Mouse (Mus musculus) liver, adult (tissue): ENCODE data around the gene Boc.

Source experiments
- GATA4 ChIP-seq: IDR thresholded peaks from 2 replicates; pipeline ENCODE4 v1.6.1; 2014; ENCODE audit warnings: mild to moderate bottlenecking, low read length; ENCODE audit not compliant: insufficient replicate concordance

Boc gene

GRCm38 (mm10) chr16:44523595-44523994, 35.1 kb downstream of the Boc start:
- no peak for TF ChIP-seq GATA4

DNA sequence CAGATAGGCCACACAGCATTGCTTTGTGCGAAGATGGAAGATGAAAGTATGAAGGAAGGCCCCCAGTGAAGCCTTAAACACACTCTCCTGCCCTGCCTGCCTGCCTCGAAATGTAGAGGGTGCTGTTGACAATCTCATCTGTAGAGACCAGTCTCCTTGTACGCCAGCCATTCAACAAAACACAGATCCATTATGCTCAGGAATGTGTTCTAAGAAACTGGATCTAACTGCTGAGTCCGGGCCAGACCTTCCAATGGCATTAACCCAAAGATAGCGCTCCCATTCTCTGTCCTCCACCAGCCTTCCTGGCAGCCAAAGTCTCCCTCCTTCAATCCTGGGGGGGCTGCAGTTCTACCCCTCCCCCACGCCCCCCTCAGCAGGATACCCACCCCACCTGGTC, 42.2 kb downstream of the Boc start:
- no peak for TF ChIP-seq GATA4

DNA sequence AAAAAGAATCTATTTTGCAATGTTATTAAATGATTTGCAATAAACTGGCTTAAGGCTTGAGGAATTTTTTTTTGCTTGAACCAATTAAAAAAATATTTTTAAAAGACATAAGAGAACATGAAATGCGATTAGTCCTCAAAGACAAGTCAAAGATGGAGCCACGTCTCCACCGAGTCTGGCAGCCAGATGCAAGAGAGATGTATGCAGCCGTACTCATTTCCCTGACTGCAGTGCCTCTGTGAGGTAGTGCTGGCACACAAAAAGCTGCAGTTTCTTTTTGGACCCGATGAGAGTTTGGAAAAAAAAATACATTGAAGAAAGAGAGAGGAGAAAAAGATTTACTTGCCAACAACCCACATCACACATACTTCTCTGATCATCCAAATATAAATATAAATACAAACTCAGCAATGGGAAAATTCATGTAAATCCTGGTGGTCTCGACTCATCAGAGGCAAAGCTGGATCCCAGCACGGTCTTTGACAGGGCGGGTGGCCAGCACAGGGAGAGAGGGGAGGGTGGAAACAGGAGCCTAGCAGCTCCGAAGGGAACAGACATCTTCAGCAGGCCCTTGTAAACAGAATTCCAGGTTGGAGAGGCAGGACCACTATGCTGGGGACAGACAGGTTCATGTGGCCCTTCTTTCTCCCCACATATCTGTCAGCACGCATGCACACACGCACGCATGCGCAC, 48.0 kb downstream of the Boc start:
- no peak for TF ChIP-seq GATA4

DNA sequence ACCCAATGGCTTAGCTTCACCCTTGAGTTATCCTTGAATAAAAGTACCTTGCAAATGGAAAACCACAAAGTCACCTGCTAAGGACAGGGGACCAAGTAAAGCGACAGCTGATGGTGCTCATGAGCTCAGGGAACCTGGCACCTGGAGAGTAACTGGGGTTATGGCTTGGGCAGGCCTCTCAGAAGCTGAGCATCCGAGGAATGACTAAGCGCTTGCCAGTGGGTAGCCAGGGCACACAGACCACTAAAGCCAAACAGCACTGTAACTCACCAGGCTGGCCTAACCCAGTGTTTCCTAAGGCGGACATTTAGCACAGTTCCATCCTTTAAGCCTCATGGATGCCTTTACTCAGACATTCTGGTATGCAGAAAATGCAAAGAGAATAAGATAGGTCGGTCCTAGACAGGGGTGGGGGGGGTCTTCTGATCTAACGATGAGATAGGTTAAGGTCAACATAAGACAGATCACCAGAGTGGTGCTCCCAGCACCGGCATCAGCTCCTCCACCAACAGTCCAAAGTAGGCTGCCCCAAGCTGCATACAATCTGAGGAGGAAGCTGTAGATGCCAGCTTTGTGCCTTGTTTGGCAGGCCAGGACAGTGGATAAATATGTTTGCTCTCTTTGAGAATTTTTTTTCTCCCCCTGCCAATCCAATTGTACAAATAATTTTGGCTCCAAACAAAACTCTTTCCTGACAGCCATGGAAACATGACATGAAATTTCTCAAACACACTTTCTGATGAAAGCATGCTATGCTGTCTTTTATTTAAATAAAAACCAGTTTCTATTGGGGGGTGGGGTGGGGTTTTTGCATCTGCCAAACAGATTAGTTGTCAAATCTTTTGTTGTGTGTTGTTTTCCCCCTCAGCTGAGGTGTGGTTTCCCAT, 49.0 kb downstream of the Boc start:
- TF ChIP-seq GATA4, result no peak

GRCm38 (mm10) chr16:44508772-44509171, 49.9 kb downstream of the Boc start:
- no peak for TF ChIP-seq GATA4

- TF ChIP-seq GATA4, result no peak
Observed at GRCm38 (mm10) chr16:44508025-44508424, 50.7 kb downstream of the Boc start.

GRCm38 (mm10) chr16:44507027-44507929, 51.4 kb downstream of the Boc start:
- TF ChIP-seq GATA4, result no peak

- TF ChIP-seq GATA4, result no peak
Observed at GRCm38 (mm10) chr16:44505243-44505642, 53.5 kb downstream of the Boc start.

DNA sequence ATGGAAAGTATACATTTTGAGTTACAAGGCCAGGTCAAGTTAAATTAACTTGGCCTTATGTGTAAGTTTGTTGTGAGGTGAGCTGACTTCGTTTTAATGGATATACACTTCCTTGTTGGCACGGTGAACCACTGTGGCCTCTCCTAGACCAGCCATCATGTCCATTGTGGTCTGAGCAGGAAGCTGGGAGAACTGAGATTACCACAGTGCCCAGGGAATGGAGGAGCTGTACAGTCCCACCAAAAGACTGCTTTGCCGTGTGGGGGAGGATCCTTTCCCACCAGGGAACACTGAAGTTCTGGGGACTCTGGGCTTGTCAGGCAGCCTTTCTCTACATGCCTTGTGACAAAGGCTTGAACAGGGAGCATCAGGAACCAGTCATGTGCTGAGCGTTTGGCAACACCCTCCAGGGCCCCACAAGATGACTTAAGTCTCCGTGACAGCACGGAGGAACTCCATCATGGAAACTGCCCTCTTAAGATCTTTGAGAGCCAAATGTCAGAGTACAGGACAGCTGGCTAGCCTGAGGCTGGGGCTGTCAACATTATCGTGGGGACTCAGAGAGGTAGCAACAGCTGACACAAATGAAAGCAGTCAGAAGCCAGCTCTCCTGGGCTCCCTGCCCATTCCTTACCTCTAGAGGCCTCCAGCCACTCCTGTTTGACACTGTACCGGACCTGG, 55.7 kb downstream of the Boc start:
- no peak for TF ChIP-seq GATA4

GRCm38 (mm10) chr16:44502325-44502724, 56.4 kb downstream of the Boc start:
- TF ChIP-seq GATA4, result no peak

- no peak for TF ChIP-seq GATA4
Observed at GRCm38 (mm10) chr16:44501783-44502182, 56.9 kb downstream of the Boc start.

- no peak for TF ChIP-seq GATA4
Observed at GRCm38 (mm10) chr16:44498447-44498846, 60.2 kb downstream of the Boc start.

- TF ChIP-seq GATA4, result no peak
Observed at GRCm38 (mm10) chr16:44496971-44497464, 61.7 kb downstream of the Boc start.

DNA sequence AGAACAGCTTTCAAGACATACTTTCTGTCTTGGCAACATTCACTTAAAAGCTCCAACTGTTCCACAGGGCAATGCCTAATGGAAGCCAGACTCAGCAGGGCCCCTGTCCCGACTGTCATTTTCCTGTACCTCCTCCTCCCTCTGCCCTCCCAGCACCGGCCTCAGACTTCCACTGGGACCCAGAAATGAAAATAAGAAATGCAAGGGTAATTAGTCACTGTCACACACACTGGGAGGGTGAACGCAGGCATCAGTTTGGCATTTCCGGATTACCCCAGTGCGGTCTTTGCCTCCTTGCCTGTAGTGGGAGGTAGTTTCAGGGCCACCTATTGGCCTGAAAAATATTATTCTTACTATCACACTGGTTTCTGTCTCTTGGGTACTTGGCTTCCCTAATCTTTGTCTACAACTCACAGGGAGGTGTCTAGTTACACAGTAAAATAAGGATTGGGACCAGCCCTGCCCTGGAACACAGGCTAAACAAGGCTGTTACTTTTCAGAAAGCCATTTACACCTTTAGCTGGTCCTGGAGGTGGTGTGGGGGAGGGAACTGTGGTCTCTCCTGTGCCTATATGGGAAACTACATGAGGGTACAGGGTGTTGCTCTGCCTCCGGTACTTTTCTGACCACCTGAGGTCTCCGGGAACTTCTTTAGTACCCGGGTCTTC, 64.1 kb downstream of the Boc start:
- no peak for TF ChIP-seq GATA4
